Mouse (Mus musculus) midbrain, embryonic 12.5 days (tissue): ENCODE data around the gene Tgfa. TPM values are rescaled to one million over a fixed set of nuclear protein-coding genes. Genes with fewer than 3 reads are reported as not detected.
A peak's percentile ranks its signal among the peaks of the same experiment; 100 is the strongest.

Experiments
- ATAC-seq: fragments of 200-750 bp; cut with Nextera tagmentation; 2 replicates; pipeline ENCODE4 v1.8.0; 2017; ENCODE audit warnings: low read depth, moderate TSS enrichment, moderate library complexity; ENCODE audit not compliant: low FRiP score
- H3K27ac ChIP-seq: fragments of 300-500 bp; sonication (generic); replicated peaks from 2 replicates; pipeline ENCODE4 v1.5.1; 2016; ENCODE audit warnings: mild to moderate bottlenecking
- H3K27me3 ChIP-seq: fragments of 300-500 bp; sonication (generic); 2 replicates; pipeline ENCODE4 v1.6.1; 2016; ENCODE audit warnings: mild to moderate bottlenecking
- H3K36me3 ChIP-seq: fragments of 300-500 bp; sonication (generic); 2 replicates; pipeline ENCODE4 v1.6.1; 2016
- H3K4me1 ChIP-seq: fragments of 300-500 bp; sonication (generic); 2 replicates; pipeline ENCODE4 v1.6.1; 2016
- H3K4me2 ChIP-seq: fragments of 300-500 bp; sonication (generic); replicated peaks from 2 replicates; pipeline ENCODE4 v1.6.1; 2016; ENCODE audit warnings: mild to moderate bottlenecking, moderate library complexity
- H3K4me3 ChIP-seq: fragments of 300-500 bp; sonication (generic); 2 replicates; pipeline ENCODE4 v1.5.1; 2016; ENCODE audit warnings: mild to moderate bottlenecking
- H3K9ac ChIP-seq: fragments of 300-500 bp; sonication (generic); replicated peaks from 2 replicates; pipeline ENCODE4 v1.6.1; 2016; ENCODE audit warnings: mild to moderate bottlenecking, moderate library complexity
- H3K9me3 ChIP-seq: fragments of 300-500 bp; sonication (generic); 2 replicates; pipeline ENCODE4 v1.6.1; 2016; ENCODE audit warnings: mild to moderate bottlenecking
- WGBS: fragments of 180-500 bp; shearing (Covaris S2); methylation state at CpG from one replicate; pipeline ENCODE4 v1.1.7; 2016; 5-methylcytosine and 5-hydroxymethylcytosine counted together
- polyA plus RNA-seq: library from polyadenylated mRNA; unstranded; fragments of >200 nt; fragmentation: Nextera tagmentation; extraction: Ambion mirVana; gene quantifications from 2 replicates; pipeline ENCODE4 v1.2.1, GENCODE M21; 2016

Tgfa gene
- 1.8 TPM in 2 replicates for polyA plus RNA-seq

DNA sequence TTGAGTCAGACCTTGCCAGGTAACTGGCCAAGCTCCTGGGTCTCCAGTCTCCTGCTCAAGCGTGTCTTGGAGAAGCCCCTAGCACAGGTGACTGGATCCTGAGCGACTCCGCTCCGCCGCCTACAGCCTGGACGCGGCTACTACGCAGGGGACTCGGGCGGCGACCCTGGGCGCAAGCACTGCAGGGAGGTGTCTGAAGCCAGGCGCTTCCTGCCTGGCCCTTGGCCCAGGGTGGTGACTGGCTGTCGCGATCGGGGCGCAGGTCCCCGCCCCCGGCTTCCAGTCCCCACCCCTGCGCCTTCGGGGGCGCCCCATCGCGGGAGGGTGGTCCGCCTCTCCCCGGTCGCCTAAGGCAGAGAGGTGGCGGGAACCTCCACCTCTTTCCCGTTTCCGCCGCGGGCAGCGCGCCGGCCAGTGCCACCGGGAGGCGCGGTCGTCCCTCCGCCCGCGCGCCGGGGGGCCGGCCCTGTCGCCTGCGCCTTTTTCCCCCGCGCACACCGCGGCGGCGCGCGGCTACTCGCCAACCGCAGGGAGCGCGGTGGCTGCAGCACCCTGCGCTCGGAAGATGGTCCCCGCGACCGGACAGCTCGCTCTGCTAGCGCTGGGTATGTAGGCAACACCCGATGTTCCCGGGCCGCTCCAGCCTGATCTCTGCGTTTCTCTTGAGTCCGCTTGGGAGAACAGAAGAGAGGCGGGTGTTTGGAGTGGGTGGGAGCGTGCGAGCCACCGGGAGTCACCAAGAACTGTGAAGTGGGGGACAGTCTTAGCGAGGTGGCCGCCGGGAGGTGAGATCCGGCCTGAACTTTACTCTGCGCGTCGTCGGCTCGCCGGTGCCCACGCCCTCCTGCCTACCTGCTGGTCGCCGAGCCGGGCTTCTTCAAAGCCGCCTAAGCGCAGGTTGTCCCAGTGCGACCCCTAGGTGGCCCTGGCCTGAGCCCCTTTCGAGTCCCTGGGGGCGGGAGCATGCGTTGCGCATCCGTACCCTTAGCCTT, at the start of gene Tgfa:
TSS of gene Tgfa (plus strand) at position 283 of the 992 bp plus-strand sequence.
- peaks cover 58% of the 10 kb centered on the region for H3K27me3 ChIP-seq
- peak within 1 kb of the TSS; percentile 57 for H3K9ac ChIP-seq
- H3K4me1 ChIP-seq = peaks cover 18% of the 10 kb centered on the region
- peak within 1 kb of the TSS; percentile 64 for H3K4me3 ChIP-seq
- H3K9me3 ChIP-seq = no peaks in the 10 kb centered on the region
- peak within 1 kb of the TSS; percentile 95 for H3K4me2 ChIP-seq
- H3K27ac ChIP-seq = 0 out of 2 replicates have a peak within 1 kb of the TSS, but pooled peaks have one; percentile 17
- peak; percentile 90 for ATAC-seq
- under 1% methylated on average over 97 of the region's 97 CpGs for WGBS
- no peaks in the 10 kb centered on the region for H3K36me3 ChIP-seq

DNA sequence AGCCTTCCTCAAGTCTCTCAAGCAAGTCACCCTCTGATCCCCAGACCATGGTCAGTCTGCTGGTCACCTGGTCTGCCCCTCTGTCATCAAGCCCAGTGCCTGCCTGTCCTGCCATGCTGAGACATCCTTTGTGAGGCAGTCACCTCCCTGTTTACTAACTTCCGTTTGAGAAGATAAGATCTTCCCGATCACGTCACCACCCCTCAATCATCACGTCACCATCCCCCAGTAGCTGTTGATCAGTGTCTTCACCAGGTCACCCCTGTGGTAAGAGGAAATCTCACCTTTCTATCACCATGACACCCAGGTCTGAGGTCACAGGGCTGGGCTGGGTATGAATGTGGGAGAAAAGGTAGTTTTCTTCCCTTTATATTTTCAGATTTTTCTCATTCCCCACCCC, 46.5 kb upstream of the Tgfa start:
- WGBS = 79% methylated on average over 4 of the region's 4 CpGs
- H3K27me3 ChIP-seq = no peaks in the 10 kb centered on the region
- no peaks in the 10 kb centered on the region for H3K4me1 ChIP-seq

DNA sequence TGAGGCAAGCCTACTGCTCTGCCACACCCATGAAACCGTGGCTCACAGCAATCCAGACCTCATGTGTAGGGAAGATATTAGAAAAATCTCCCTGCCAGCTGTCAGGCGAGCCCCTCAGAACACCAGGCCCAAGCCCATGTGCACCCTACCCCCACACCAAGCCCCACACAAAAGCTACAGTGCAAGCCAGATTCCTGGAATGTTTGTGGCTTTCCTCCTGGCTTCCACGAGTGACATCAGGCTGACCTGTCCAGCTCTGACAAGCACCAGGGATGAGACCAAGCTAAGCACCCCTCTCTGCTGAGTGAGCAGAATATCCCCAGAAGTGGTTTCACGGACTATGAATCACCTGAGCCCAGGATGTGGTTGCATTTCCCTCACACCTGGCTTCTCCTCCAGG, 46.0 kb upstream of the Tgfa start:
- WGBS = 68% methylated on average over 4 of the region's 4 CpGs
- no peak overlapping the region for H3K4me2 ChIP-seq
- no peak overlapping the region for H3K4me3 ChIP-seq
- no peaks in the 10 kb centered on the region for H3K36me3 ChIP-seq
- no peaks in the 10 kb centered on the region for H3K4me1 ChIP-seq
- no peaks in the 10 kb centered on the region for H3K9me3 ChIP-seq
- H3K9ac ChIP-seq = no peak overlapping the region
- ATAC-seq = no peak
- H3K27ac ChIP-seq = no peak overlapping the region
- H3K27me3 ChIP-seq = no peaks in the 10 kb centered on the region

More for the DNA sequence above, 46.5 kb upstream of the Tgfa start:
- Histone ChIP-seq H3K4me3 (no peak overlapping the region), H3K9me3 (no peaks in the 10 kb centered on the region), H3K27ac (no peak overlapping the region), H3K4me2 (no peak overlapping the region), H3K9ac (no peak overlapping the region), H3K36me3 (no peaks in the 10 kb centered on the region)
- ATAC-seq = no peak

DNA sequence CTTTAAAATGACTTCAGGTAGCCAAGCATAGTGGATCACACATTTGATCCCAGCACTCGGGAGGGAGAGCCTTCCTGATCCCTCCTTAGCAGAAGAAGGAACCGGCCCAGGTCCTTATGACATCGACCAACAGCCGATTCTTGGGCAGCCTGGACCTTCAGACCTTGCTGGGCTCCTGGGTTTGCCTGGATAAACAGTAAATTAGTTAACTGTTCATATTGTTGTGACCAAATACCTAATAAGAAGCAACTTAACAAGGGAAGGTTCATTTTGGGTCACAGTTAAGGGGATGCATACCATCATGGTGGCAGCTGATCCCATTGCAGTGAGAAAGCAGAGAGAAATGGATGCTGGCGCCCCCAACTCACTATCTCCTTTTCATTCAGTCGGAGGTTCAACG, 42.3 kb upstream of the Tgfa start:
- Histone ChIP-seq H3K4me2 (no peak overlapping the region), H3K27ac (no peak overlapping the region), H3K9me3 (no peaks in the 10 kb centered on the region), H3K9ac (no peak overlapping the region), H3K27me3 (no peaks in the 10 kb centered on the region), H3K4me1 (peaks cover 3% of the 10 kb centered on the region; the same call in 1 of the 2 replicates), H3K4me3 (no peak overlapping the region), H3K36me3 (no peaks in the 10 kb centered on the region)
- WGBS = 86% methylated on average over 7 of the region's 7 CpGs
- no peak for ATAC-seq

DNA sequence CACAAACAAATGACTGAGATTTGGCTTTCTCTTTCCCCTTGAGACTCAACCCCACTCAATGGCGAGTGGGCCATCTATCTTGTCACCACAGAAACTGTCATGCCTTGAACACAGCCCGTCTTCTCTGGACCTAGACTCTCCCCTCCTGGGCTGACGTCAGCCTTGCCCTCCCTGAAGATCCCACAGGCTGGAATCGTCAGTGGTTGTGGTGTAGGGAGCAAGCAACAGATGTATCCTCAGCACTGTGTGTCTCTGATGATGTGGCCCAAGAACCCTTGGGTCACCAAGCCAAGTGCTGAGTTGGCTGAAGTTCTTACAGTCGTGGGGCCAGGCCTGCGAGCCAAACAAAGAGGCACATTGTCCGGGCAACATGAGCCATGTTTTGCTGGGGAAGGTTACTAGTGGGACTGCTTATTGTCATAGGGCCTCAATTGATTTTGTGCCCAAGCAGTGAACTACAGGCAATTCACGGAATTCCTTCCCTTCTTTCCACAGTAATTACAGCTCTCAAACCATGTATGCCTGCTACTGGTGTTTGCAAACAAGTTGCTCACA, 41.5 kb upstream of the Tgfa start:
- no peak overlapping the region for H3K27ac ChIP-seq
- no peak overlapping the region for H3K4me3 ChIP-seq
- H3K27me3 ChIP-seq = no peaks in the 10 kb centered on the region
- no peak overlapping the region for H3K4me2 ChIP-seq
- 79% methylated on average over 8 of the region's 8 CpGs for WGBS
- no peaks in the 10 kb centered on the region for H3K36me3 ChIP-seq
- no peaks in the 10 kb centered on the region for H3K9me3 ChIP-seq
- H3K4me1 ChIP-seq = peaks cover 3% of the 10 kb centered on the region; the same call in 1 of the 2 replicates
- no peak overlapping the region for H3K9ac ChIP-seq
- no peak for ATAC-seq

DNA sequence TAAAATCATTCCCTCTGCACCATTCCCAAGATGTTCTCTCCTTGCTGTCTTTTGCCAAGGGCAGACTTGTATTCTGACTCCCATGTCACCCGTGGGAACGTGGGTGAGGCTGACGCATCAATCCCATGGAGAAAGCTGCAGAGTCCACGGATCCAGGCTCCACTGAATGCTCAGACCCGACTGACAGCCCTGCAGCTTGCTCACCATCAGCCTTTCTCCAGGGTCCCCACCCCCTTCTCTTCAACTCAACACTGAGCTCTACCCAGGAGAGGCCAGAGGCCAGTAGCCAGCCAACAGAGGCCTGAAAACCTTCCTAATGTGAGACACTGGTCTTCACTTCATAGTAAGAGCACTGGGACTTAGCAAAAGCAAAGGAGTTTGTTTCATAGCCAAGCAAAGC, 41.0 kb upstream of the Tgfa start:
- Histone ChIP-seq H3K4me1 (peaks cover 3% of the 10 kb centered on the region; the same call in 1 of the 2 replicates), H3K4me2 (no peak overlapping the region), H3K9ac (no peak overlapping the region), H3K4me3 (no peak overlapping the region), H3K27ac (no peak overlapping the region), H3K9me3 (no peaks in the 10 kb centered on the region), H3K27me3 (no peaks in the 10 kb centered on the region), H3K36me3 (no peaks in the 10 kb centered on the region)
- WGBS = 89% methylated on average over 5 of the region's 5 CpGs
- ATAC-seq = no peak

DNA sequence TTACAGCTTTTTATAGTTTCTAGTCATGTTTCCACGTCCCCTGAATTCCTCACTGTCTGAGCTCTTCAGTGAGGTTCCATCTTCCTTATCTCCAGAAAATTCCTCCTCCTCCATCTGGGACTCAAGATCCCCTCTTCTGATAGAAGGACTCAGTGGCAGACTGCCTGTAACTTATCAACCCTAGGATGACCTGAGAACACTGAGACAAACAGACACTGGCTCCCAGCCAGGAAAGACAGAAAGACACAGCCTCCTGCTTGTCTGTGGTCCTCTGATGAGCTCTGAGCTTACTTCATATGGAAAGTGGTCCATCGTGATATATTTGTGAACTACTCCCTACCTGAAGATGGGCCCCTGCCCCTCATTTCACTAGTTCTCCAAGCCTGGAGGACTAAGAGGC, 40.5 kb upstream of the Tgfa start:
- ATAC-seq = no peak
- Histone ChIP-seq H3K9ac (no peak overlapping the region), H3K4me2 (no peak overlapping the region), H3K27ac (no peak overlapping the region), H3K27me3 (no peaks in the 10 kb centered on the region), H3K4me3 (no peak overlapping the region), H3K9me3 (no peaks in the 10 kb centered on the region), H3K36me3 (no peaks in the 10 kb centered on the region), H3K4me1 (peaks cover 3% of the 10 kb centered on the region; the same call in 1 of the 2 replicates)
- 86% methylated on average over 2 of the region's 2 CpGs for WGBS

DNA sequence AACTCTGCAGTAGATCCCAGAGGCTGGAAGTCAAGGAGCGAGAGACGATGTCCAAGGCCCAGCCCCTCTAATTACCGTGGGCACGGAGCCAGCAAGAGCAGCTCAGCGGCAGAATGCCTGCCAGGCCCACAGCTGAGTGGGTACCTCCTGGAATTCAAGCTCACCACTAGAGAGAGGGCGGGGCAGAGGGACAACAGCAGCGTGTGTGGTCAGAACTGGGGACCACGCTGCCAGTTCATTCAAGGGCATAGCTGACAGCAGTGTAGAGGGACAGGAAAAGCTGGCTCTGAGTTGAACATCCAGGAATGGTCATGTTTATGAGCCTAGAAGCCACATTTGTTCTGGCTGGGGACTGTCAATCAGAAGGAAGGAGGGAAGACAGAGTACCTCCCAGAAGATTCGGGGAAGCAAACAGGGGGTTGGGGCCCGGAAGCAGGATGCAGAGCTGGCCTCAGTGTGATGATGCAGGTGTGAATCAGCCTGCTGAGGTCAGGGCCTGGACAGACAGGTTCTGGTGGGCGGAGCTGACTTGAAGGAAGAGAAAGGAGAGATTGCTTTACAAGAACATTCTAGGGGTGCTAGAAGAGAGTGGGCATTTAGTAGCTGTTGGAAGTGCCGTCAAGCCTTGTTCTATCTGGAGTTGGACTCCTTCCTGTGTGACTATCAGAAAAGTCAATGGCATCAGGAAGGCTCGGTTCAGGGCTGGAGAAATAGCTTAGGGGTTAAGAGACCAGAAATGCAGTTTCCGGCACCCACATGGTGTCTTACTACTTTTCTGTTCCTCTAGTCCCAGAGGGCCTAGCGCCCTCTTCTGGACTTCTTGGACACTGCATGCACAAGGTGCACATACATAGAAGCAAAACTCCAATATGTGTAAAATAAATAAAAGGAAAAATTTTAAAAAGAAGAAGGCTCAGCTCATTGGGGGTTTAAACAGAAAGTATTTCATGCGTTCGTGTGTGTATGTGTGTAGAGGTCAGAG, 37.5 kb upstream of the Tgfa start:
- Histone ChIP-seq H3K36me3 (no peaks in the 10 kb centered on the region), H3K4me2 (no peak overlapping the region), H3K9me3 (no peaks in the 10 kb centered on the region), H3K4me1 (peaks cover 3% of the 10 kb centered on the region; the same call in 1 of the 2 replicates), H3K27me3 (no peaks in the 10 kb centered on the region), H3K9ac (no peak overlapping the region), H3K27ac (no peak overlapping the region), H3K4me3 (no peak overlapping the region)
- no peak for ATAC-seq
- WGBS = 81% methylated on average over 17 of the region's 17 CpGs

DNA sequence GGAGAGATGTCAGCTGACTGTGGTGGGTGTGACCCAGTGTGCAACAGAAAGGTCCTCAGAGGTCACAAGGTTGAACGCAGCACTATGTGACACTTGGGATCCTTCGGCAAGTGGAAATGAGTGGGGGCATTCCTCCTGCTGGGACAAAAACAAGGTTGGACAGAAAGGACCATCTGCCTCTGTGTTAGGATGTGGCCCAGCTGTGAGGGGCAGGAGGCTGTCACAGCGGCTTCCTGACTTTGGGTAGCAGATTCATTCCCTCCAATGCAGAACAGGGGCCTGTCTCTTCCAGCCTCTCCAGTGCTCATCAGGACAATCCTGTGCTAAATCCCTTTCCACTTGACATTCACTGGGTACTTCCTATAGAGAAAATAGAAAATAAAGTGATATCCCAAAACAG, 34.1 kb upstream of the Tgfa start:
- 65% methylated on average over 3 of the region's 3 CpGs for WGBS
- H3K4me2 ChIP-seq = no peak overlapping the region

DNA sequence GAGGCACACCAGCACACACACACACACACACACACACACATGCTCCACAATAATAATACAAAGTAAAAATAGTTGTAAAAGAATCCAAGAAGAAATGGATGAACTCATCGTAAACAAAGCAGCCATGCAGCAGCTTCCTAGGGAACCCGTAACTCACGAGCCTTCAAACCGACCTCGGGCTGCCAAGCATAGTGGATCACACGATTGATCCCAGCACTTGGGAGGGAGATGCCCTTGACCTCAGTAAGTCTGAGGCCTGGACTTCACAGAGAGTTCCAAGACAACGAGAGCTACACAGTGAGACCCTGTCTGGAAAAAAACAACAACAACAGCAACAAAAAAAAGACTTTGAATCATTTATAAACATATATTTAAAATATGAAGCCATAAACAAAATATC, 33.4 kb upstream of the Tgfa start:
- H3K4me3 ChIP-seq = no peak overlapping the region
- no peaks in the 10 kb centered on the region for H3K36me3 ChIP-seq
- H3K9ac ChIP-seq = no peak overlapping the region
- H3K4me1 ChIP-seq = peaks cover 7% of the 10 kb centered on the region
- no peak overlapping the region for H3K4me2 ChIP-seq
- H3K9me3 ChIP-seq = no peaks in the 10 kb centered on the region
- no peaks in the 10 kb centered on the region for H3K27me3 ChIP-seq
- WGBS = 55% methylated on average over 7 of the region's 7 CpGs
- ATAC-seq = no peak
- no peak overlapping the region for H3K27ac ChIP-seq

More for the DNA sequence above, 34.1 kb upstream of the Tgfa start:
- Histone ChIP-seq H3K4me3 (no peak overlapping the region), H3K9ac (no peak overlapping the region), H3K36me3 (no peaks in the 10 kb centered on the region), H3K4me1 (peaks cover 7% of the 10 kb centered on the region), H3K9me3 (no peaks in the 10 kb centered on the region), H3K27me3 (no peaks in the 10 kb centered on the region), H3K27ac (no peak overlapping the region)
- ATAC-seq = no peak

DNA sequence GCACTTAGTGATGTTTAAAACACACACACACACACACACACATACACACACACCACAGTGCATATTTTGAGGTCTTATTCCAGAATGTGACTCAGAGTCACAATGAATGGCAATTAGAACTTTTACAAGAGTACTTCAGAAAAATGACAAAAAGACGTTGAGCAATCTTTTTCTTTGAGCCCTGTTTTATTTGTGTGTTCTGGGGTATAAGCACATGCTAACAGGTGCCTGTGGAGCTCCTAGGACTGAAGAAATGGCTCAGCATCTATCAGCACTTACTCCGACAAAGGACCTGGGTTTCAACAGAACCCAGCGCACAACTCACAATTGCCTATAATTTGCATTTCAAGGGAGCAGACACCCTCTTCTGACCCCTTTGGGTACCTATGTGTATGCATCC, 31.0 kb upstream of the Tgfa start:
- no peak overlapping the region for H3K4me2 ChIP-seq
- H3K36me3 ChIP-seq = no peaks in the 10 kb centered on the region
- no peak for ATAC-seq
- no peak overlapping the region for H3K27ac ChIP-seq
- no peaks in the 10 kb centered on the region for H3K9me3 ChIP-seq
- WGBS = 45% methylated on average over 3 of the region's 3 CpGs
- no peak overlapping the region for H3K9ac ChIP-seq
- peaks cover 5% of the 10 kb centered on the region; the same call in 1 of the 2 replicates for H3K4me1 ChIP-seq
- H3K27me3 ChIP-seq = no peaks in the 10 kb centered on the region
- no peak overlapping the region for H3K4me3 ChIP-seq
